Mouse (Mus musculus): ENCODE measurements at regions not wholly inside any gene's neighbourhood (a gene's known extent, or its start where the extent isn't known, plus 50 kb on each side); places are given as distances from the start of the nearest gene placed in this dataset.
A peak's percentile ranks its signal among the peaks of the same experiment; 100 is the strongest.

DNA sequence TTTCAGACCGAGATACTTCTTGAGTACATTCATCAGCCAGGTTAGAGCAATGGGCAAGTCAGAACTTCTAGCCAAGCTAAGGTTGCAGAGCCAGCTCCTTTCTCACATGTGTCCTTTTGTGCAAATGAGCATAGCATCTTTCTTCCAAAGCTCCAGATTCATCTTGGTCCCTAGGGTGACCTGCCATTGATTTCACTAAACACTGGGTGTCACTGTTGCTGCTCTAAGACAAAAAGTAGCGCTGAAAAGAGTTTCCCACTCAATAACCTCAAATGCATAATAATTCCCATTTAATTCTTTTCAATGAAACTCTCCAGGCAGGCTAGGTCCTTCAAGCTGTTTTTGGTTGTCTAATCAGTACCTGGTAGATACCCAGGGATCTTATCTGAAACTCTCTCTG is 688.6 kb upstream of the BB014433 start:
- Histone ChIP-seq H3K36me3 (ENCODE audit: insufficient read depth, low read length) (no peaks in the 10 kb centered on the region), H3K4me1 (replicated peaks; ENCODE audit: low read depth, low read length) (no peaks in the 10 kb centered on the region), H3K9me3 (ENCODE audit: low read length) (no peaks in the 10 kb centered on the region), H3K27me3 (ENCODE audit: insufficient read depth, low read length) (no peaks in the 10 kb centered on the region), H3K4me3 (replicated peaks; ENCODE audit: low read length) (no peak overlapping the region)
- TF ChIP-seq CTCF (conservative IDR thresholded peaks at IDR 0.05; ENCODE audit: low read length) (0 out of 2 replicates have a peak, but pooled peaks have one; percentile 8), POU5F1 (IDR thresholded peaks at IDR 0.05; ENCODE audit: borderline replicate concordance, low read length) (no peak)

DNA sequence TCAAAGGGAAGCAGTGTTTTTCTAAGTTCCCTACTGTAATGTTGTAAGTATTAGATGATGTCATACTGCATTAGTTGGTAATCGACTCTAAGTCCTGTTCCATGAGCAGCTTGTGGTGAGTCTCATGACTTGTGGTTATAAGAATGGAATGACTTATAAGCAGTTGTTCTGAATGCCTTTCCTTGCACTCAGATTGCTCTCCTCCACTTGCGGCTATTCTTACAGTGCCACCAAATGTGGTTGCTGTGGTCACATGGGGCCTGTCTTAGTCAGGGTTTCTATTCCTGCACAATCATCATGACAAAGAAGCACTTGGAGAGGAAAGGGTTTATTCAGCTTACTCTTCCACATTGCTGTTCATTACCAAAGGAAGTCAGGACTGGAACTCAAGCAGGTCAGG is 685.4 kb upstream of the BB014433 start:
- H3K4me3 ChIP-seq (replicated peaks; ENCODE audit: low read length): no peak overlapping the region
- TF ChIP-seq NANOG (IDR thresholded peaks at IDR 0.05; ENCODE audit: borderline replicate concordance, low read length) (no peak), POU5F1 (IDR thresholded peaks at IDR 0.05; ENCODE audit: borderline replicate concordance, low read length) (no peak), CTCF (conservative IDR thresholded peaks at IDR 0.05; ENCODE audit: low read length) (no peak)
- H3K36me3 ChIP-seq (ENCODE audit: insufficient read depth, low read length): no peaks in the 10 kb centered on the region
- no peaks in the 10 kb centered on the region for H3K9me3 ChIP-seq (ENCODE audit: low read length)
- no peaks in the 10 kb centered on the region for H3K4me1 ChIP-seq (replicated peaks; ENCODE audit: low read depth, low read length)
- no peaks in the 10 kb centered on the region for H3K27me3 ChIP-seq (ENCODE audit: insufficient read depth, low read length)

DNA sequence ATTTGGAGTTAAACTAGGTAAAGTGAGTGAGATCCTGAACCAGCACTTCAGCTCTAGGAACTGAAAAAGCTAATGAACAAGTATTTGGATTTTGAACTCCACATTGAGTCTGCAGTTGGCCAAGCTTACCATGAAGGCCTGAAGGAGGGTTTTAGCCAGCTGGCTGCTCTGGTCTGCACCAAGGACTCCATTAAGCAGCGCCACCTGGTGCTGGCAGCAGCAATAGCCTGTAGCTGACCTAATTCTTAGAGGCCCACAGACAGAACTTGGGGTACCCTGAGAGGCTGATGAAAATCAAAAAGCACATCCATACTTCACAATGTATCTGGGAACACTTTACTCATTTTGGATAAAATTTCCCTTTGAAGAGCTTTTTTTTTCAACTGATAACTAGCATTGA is 683.2 kb upstream of the BB014433 start:
- no peak for TF ChIP-seq NANOG (IDR thresholded peaks at IDR 0.05; ENCODE audit: borderline replicate concordance, low read length)
- no peak for TF ChIP-seq POU5F1 (IDR thresholded peaks at IDR 0.05; ENCODE audit: borderline replicate concordance, low read length)
- TF ChIP-seq CTCF (conservative IDR thresholded peaks at IDR 0.05; ENCODE audit: low read length): peak; percentile 75
- Histone ChIP-seq H3K4me1 (replicated peaks; ENCODE audit: low read depth, low read length) (no peaks in the 10 kb centered on the region), H3K4me3 (replicated peaks; ENCODE audit: low read length) (no peak overlapping the region), H3K27me3 (ENCODE audit: insufficient read depth, low read length) (no peaks in the 10 kb centered on the region), H3K36me3 (ENCODE audit: insufficient read depth, low read length) (no peaks in the 10 kb centered on the region), H3K9me3 (ENCODE audit: low read length) (no peaks in the 10 kb centered on the region)

DNA sequence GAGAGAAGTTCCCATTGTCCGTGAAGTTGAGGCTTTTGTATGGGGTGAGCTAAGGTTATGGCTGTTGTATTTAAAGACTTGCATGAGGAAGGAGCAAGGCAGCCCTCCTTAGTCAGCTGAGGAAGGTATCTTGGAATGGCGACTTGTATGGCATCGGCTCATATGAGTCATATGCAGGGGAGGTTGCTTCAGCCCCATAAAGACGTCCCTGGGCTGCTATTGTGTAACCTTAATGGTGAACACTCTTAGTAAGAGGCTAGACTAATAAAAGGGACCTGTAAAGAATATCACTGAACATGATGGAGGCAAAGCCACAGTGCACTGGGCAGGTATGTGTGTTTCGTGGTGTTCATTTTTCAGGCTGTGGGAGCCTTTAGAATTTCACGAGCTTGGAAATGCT is 680.4 kb upstream of the BB014433 start:
- H3K9me3 ChIP-seq (ENCODE audit: low read length): no peaks in the 10 kb centered on the region
- H3K36me3 ChIP-seq (ENCODE audit: insufficient read depth, low read length): no peaks in the 10 kb centered on the region
- no peaks in the 10 kb centered on the region for H3K27me3 ChIP-seq (ENCODE audit: insufficient read depth, low read length)
- no peaks in the 10 kb centered on the region for H3K4me1 ChIP-seq (replicated peaks; ENCODE audit: low read depth, low read length)
- TF ChIP-seq POU5F1 (IDR thresholded peaks at IDR 0.05; ENCODE audit: borderline replicate concordance, low read length) (no peak), CTCF (conservative IDR thresholded peaks at IDR 0.05; ENCODE audit: low read length) (no peak), NANOG (IDR thresholded peaks at IDR 0.05; ENCODE audit: borderline replicate concordance, low read length) (no peak)
- no peak overlapping the region for H3K4me3 ChIP-seq (replicated peaks; ENCODE audit: low read length)

Data from E14TG2a.4 (cell line).